Mouse (Mus musculus): ENCODE results near the gene Mosmo. TPM values are rescaled to one million over a fixed set of nuclear protein-coding genes. Genes with fewer than 3 reads are reported as not detected.
A peak's percentile ranks its signal among the peaks of the same experiment; 100 is the strongest.

Mosmo gene
- polyA plus RNA-seq, 2 experiments: 4.8 to 9.6 TPM

DNA sequence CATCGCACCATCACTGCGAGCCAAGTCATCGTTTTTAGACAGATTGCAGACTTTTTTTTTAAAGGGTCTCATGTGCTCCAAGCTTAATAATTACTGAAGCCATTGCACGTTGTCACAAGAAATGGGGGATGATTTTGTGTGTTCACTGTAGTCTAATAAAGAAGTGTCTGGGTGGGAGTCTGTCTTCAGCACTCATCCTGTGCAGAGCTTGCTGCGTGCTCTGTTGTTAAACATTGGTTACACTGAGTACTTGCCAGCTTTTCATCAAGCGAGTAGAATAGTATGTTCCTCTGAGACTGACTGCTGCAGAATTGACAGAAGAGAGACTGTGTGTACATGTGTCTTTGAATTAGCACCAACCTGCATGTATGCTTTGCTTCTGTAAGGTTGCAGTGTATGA lies 7.8 kb downstream of the Mosmo start:
- DNase-seq (ENCODE audit: low read depth in 3 of 3, low spot score in 3 of 3): no peak
- Histone ChIP-seq H3K9ac (replicated peaks) (no peak overlapping the region), H3K36me3 (replicated peaks; ENCODE audit: control insufficient read depth, insufficient read depth, low read depth) (no peaks in the 10 kb centered on the region), H3K27ac (no peak overlapping the region), H3K9me3 (ENCODE audit: control insufficient read depth, low read length) (no peaks in the 10 kb centered on the region), H3K27me3 (ENCODE audit: control insufficient read depth, insufficient read depth, low read length) (no peaks in the 10 kb centered on the region), H3K4me2 (ENCODE audit: low read depth) (no peak overlapping the region), H3K4me1 (replicated peaks; ENCODE audit: control insufficient read depth in 2 of 2, insufficient read depth in 2 of 2, low read length in 1 of 2) (peaks cover 23 to 31% of the 10 kb centered on the region in 2 experiments), H3K4me3 (ENCODE audit: insufficient read depth in 1 of 2, low read depth in 2 of 2, low read length in 2 of 2) (no peak overlapping the region)
- TF ChIP-seq EP300 (IDR thresholded peaks at IDR 0.05; ENCODE audit: low read depth) (no peak), CTCF (IDR thresholded peaks at IDR 0.05; ENCODE audit: low read depth) (no peak)
- WGBS (ENCODE audit: insufficient replicate concordance): 73% methylated on average over 6 of the region's 6 CpGs
- ATAC-seq (ENCODE audit: insufficient read depth): no peak

DNA sequence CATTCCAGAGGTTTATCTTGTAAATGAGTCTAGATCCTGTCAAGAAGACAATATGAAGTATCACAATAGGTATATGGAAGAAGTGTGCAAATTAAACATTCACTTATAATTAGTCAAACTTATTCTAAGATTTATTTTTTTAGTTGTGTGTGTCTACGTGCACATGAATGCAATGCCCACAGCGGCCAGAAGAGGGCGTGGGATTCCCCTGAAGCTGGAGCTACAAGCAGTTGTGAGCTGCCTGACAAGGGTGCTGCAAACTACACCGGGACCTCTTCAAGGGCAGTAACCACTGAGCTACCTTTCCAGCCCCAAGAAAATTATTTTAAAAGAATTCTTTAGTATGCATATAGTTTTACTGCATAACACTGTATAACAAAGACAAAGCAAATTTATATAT lies 13.2 kb downstream of the Mosmo start:
- no peak overlapping the region for H3K4me3 ChIP-seq (ENCODE audit: insufficient read depth in 1 of 2, low read depth in 2 of 2, low read length in 2 of 2)
- TF ChIP-seq CTCF (IDR thresholded peaks at IDR 0.05; ENCODE audit: low read depth): peak; percentile 73
- no peak for TF ChIP-seq EP300 (IDR thresholded peaks at IDR 0.05; ENCODE audit: low read depth)
- WGBS (ENCODE audit: insufficient replicate concordance): 61% methylated on average over 4 of the region's 4 CpGs

DNA sequence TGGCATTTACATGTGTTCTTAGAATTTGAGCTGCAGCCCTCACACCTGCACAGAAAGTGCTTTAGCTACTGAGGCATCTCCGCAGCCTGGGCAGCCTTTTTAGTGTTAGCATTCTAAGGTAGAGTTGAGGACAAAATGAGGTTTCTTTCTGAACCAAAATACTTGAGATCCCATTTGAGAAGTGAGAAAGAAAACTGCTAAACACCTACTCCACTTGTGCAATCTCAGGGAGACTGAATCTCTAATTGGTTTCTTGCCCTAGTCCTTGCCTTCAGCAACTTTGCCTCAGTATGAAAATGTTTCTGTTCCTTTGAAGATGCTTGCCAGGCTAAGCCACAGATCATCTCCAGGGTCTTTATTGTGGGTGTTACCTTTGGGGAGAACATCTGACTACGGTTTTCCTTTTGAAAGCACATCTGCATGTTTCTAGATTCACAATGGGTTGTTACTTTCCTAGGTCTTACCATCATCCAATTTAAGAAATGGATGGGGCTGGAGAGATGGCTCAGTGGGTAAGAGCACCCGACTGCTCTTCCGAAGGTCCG lies 16.5 kb downstream of the Mosmo start:
- DNase-seq (ENCODE audit: low read depth in 3 of 3, low spot score in 3 of 3): no peak

More for the DNA sequence above, 13.2 kb downstream of the Mosmo start:
- Histone ChIP-seq H3K9me3 (ENCODE audit: control insufficient read depth, low read length) (no peaks in the 10 kb centered on the region), H3K36me3 (replicated peaks; ENCODE audit: control insufficient read depth, insufficient read depth, low read depth) (no peaks in the 10 kb centered on the region; the same call in 1 of the 2 replicates), H3K9ac (replicated peaks) (no peak overlapping the region), H3K27ac (no peak overlapping the region), H3K4me2 (ENCODE audit: low read depth) (no peak overlapping the region), H3K27me3 (ENCODE audit: control insufficient read depth, insufficient read depth, low read length) (no peaks in the 10 kb centered on the region), H3K4me1 (replicated peaks; ENCODE audit: control insufficient read depth in 2 of 2, insufficient read depth in 2 of 2, low read length in 1 of 2) (peaks cover 2 to 4% of the 10 kb centered on the region in 2 experiments; a peak in 2 of 4 replicates)
- DNase-seq (ENCODE audit: low read depth in 3 of 3, low spot score in 3 of 3) (no peak), ATAC-seq (ENCODE audit: insufficient read depth) (no peak)

DNA sequence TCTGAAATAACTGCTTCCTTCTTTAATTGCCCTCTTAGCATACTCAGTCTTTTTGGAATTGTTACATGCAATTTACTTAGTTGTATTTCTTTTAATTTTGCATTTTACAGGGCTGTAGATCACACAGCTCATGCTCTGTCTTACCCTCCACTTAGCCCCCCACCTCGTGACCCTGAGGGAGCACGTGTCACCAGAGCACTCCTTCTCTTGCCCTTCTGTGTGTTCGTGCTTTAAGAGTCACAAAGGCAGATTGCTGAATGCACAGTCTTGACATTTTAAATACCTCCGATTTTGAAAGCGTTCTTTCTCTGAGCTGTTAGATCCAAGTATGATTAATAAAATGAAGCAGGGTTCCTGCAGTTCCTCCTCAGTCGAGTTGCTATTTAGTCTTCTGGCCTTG lies 17.8 kb downstream of the Mosmo start:
- TF ChIP-seq EP300 (IDR thresholded peaks at IDR 0.05; ENCODE audit: low read depth) (no peak), CTCF (IDR thresholded peaks at IDR 0.05; ENCODE audit: low read depth) (no peak)
- peaks cover 9 to 13% of the 10 kb centered on the region in 2 experiments for H3K4me1 ChIP-seq (replicated peaks; ENCODE audit: control insufficient read depth in 2 of 2, insufficient read depth in 2 of 2, low read length in 1 of 2)
- H3K4me2 ChIP-seq (ENCODE audit: low read depth): no peak overlapping the region
- no peaks in the 10 kb centered on the region; the same call in 1 of the 2 replicates for H3K36me3 ChIP-seq (replicated peaks; ENCODE audit: control insufficient read depth, insufficient read depth, low read depth)
- DNase-seq (ENCODE audit: low read depth in 3 of 3, low spot score in 3 of 3): no peak
- H3K27ac ChIP-seq: no peak overlapping the region
- H3K9ac ChIP-seq (replicated peaks): no peak overlapping the region
- WGBS (ENCODE audit: insufficient replicate concordance): 59% methylated on average over 6 of the region's 6 CpGs
- no peak for ATAC-seq (ENCODE audit: insufficient read depth)
- no peaks in the 10 kb centered on the region for H3K9me3 ChIP-seq (ENCODE audit: control insufficient read depth, low read length)
- no peak overlapping the region for H3K4me3 ChIP-seq (ENCODE audit: insufficient read depth in 1 of 2, low read depth in 2 of 2, low read length in 2 of 2)
- no peaks in the 10 kb centered on the region for H3K27me3 ChIP-seq (ENCODE audit: control insufficient read depth, insufficient read depth, low read length)

More for the DNA sequence above, 16.5 kb downstream of the Mosmo start:
- H3K9me3 ChIP-seq (ENCODE audit: control insufficient read depth, low read length): no peaks in the 10 kb centered on the region
- 86% methylated on average over 5 of the region's 5 CpGs for WGBS (ENCODE audit: insufficient replicate concordance)
- no peak overlapping the region for H3K4me2 ChIP-seq (ENCODE audit: low read depth)
- no peak overlapping the region for H3K27ac ChIP-seq
- H3K36me3 ChIP-seq (replicated peaks; ENCODE audit: control insufficient read depth, insufficient read depth, low read depth): no peaks in the 10 kb centered on the region; the same call in 1 of the 2 replicates
- TF ChIP-seq CTCF (IDR thresholded peaks at IDR 0.05; ENCODE audit: low read depth): no peak
- TF ChIP-seq EP300 (IDR thresholded peaks at IDR 0.05; ENCODE audit: low read depth): no peak
- H3K9ac ChIP-seq (replicated peaks): no peak overlapping the region
- H3K4me1 ChIP-seq (replicated peaks; ENCODE audit: control insufficient read depth in 2 of 2, insufficient read depth in 2 of 2, low read length in 1 of 2): peaks cover 7 to 10% of the 10 kb centered on the region in 2 experiments
- no peak overlapping the region for H3K4me3 ChIP-seq (ENCODE audit: insufficient read depth in 1 of 2, low read depth in 2 of 2, low read length in 2 of 2)
- ATAC-seq (ENCODE audit: insufficient read depth): no peak
- no peaks in the 10 kb centered on the region for H3K27me3 ChIP-seq (ENCODE audit: control insufficient read depth, insufficient read depth, low read length)

DNA sequence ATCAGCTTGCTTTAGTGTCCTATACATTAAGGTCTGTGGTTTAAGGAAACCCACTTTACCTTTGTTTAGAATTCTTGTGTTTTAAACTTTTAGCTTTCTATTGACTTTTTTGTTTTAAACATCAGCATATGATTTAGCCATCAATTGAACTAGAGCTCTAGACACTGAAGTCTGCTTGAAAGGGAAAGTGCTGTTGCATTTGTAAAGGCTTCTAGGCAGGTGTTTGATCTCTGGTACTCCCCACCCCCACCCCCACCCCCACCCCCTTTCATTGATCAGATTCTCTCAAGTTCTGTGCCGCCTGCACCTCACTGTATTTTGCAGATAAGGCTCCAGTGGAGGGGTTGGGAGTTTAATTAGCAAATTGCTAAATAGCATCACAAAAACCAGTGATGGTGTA lies 18.2 kb downstream of the Mosmo start:
- WGBS (ENCODE audit: insufficient replicate concordance): 4% methylated on average over 1 of the region's 1 CpGs
- no peak overlapping the region for H3K27ac ChIP-seq
- ATAC-seq (ENCODE audit: insufficient read depth) (0 out of 2 replicates have a peak, but pooled peaks have one; percentile 15), DNase-seq (ENCODE audit: low read depth in 3 of 3, low spot score in 3 of 3) (no peak)
- no peak for TF ChIP-seq EP300 (IDR thresholded peaks at IDR 0.05; ENCODE audit: low read depth)
- no peak for TF ChIP-seq CTCF (IDR thresholded peaks at IDR 0.05; ENCODE audit: low read depth)
- no peaks in the 10 kb centered on the region; the same call in 1 of the 2 replicates for H3K36me3 ChIP-seq (replicated peaks; ENCODE audit: control insufficient read depth, insufficient read depth, low read depth)
- H3K4me1 ChIP-seq (replicated peaks; ENCODE audit: control insufficient read depth in 2 of 2, insufficient read depth in 2 of 2, low read length in 1 of 2): peaks cover 9 to 13% of the 10 kb centered on the region in 2 experiments
- H3K4me2 ChIP-seq (ENCODE audit: low read depth): no peak overlapping the region
- no peaks in the 10 kb centered on the region for H3K9me3 ChIP-seq (ENCODE audit: control insufficient read depth, low read length)
- no peaks in the 10 kb centered on the region for H3K27me3 ChIP-seq (ENCODE audit: control insufficient read depth, insufficient read depth, low read length)
- no peak overlapping the region for H3K9ac ChIP-seq (replicated peaks)
- H3K4me3 ChIP-seq (ENCODE audit: insufficient read depth in 1 of 2, low read depth in 2 of 2, low read length in 2 of 2): no peak overlapping the region
